Mouse (Mus musculus) C2C12 (cell line): Measurements from ENCODE around the gene Tnc.

Source experiments
- CTCF ChIP-seq: IDR thresholded peaks from one replicate; pipeline ENCODE4 v1.5.1; 2011; ENCODE audit not compliant: control insufficient read depth, insufficient read depth, insufficient read length
- MAX ChIP-seq: IDR thresholded peaks from one replicate; pipeline ENCODE4 v1.6.1; 2011; ENCODE audit warnings: mild to moderate bottlenecking, control low read depth
- MYOD1 ChIP-seq: IDR thresholded peaks from one replicate; pipeline ENCODE4 v1.6.1; 2011; ENCODE audit warnings: low read depth; ENCODE audit not compliant: control insufficient read depth, insufficient read length
- USF1 ChIP-seq: IDR thresholded peaks from one replicate; pipeline ENCODE4 v1.6.1; 2011; ENCODE audit warnings: low read depth, mild to moderate bottlenecking, control low read depth, moderate library complexity

DNA sequence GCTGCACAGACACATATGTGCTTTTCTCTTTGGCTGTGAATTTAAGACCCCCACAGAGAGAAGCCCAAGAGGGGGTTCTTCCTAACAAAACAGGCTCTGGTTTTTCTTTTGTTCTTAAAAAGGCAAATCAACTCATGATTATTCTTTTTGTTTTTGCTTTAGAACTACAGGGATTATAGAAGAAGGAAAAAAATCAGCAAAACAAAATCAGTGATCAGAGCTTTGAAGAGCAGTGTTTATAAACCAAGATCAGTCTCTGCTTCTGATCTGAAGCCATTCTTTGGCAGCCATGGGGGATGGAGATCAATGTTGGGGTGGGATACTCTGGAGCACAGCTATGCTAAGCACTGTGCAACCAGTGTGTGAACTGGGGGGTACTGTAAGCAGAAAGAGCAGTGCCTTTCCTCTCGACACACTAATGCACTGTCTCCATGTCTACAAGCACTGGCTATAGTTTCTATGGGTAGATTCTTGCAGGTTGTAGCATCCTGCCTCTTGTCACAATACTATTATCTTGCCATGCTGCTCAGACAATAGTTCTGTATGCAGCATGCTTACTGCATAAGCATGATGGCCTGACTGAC, 66.5 kb downstream of the Tnc start:
- TF ChIP-seq CTCF (no peak), USF1 (no peak), MYOD1 (no peak), MAX (no peak)
